Mouse (Mus musculus) urinary bladder, postnatal 4 days (tissue): Measurements from ENCODE around the gene Ptges2.

Experiments
- DNase-seq, 2 experiments: peaks; one replicate each; pipeline ENCODE4 v3.0.0; 2021 to 2022; ENCODE audit warnings: low spot score in 2 of 2

The Ptges2 gene

DNA sequence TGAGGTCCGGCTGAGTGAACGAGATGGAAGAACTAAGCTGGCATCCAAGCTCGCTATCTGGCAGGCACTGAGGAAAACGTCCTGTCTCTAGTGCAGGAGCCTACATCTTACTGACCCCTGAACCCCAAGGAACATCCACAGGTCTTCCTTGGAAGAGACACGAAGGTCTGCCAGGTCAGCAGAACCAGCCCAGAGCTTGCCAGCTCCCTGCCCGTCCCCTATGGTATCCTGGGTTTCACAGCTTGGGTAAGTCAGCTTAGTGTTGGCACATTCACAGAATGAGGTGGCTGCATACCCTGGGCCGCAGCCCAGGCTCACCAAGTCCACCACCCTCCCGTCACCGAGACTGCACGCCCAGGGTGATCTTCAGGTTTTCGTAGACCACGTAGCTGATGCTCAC, 20.1 kb downstream of the Ptges2 start:
- DNase-seq, result no peak

- DNase-seq, result no peak
Measured at GRCm38 (mm10) chr2:32416556-32416955, 20.9 kb downstream of the Ptges2 start.

- DNase-seq, result no peak
Measured at GRCm38 (mm10) chr2:32417486-32417885, 21.8 kb downstream of the Ptges2 start.

GRCm38 (mm10) chr2:32418430-32419151, 22.9 kb downstream of the Ptges2 start:
- DNase-seq, result no peak

- no peak for DNase-seq
Measured at GRCm38 (mm10) chr2:32419359-32419758, 23.7 kb downstream of the Ptges2 start.

DNA sequence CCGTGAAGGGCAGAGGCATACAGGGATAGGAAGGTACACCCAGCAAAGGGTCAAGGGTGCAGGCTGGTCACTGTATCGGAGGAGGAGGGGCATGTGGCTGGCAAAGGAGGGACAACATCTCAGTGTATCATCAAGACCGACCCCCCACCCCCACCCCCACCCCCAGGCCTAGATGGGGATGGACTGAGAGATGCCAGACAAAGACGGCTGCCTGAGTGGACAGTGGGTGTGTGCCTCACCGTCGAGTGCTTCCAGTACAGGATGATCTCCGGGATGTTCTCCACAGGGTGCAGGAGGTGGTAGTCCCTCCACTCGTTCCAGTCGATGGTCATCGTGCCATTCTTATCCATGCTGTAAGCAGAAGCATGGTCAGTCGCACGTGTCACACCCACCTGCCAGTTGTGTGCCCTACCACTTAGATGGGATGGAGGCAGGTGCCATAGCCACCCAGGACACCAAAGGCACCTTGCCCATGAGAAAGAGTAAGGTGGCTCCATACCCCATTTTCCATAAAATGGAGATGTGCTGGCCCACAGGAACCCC, 24.4 kb downstream of the Ptges2 start:
- DNase-seq, result no peak

GRCm38 (mm10) chr2:32420647-32421046, 25.0 kb downstream of the Ptges2 start:
- no peak for DNase-seq

GRCm38 (mm10) chr2:32421851-32422251, 26.2 kb downstream of the Ptges2 start:
- no peak for DNase-seq

DNA sequence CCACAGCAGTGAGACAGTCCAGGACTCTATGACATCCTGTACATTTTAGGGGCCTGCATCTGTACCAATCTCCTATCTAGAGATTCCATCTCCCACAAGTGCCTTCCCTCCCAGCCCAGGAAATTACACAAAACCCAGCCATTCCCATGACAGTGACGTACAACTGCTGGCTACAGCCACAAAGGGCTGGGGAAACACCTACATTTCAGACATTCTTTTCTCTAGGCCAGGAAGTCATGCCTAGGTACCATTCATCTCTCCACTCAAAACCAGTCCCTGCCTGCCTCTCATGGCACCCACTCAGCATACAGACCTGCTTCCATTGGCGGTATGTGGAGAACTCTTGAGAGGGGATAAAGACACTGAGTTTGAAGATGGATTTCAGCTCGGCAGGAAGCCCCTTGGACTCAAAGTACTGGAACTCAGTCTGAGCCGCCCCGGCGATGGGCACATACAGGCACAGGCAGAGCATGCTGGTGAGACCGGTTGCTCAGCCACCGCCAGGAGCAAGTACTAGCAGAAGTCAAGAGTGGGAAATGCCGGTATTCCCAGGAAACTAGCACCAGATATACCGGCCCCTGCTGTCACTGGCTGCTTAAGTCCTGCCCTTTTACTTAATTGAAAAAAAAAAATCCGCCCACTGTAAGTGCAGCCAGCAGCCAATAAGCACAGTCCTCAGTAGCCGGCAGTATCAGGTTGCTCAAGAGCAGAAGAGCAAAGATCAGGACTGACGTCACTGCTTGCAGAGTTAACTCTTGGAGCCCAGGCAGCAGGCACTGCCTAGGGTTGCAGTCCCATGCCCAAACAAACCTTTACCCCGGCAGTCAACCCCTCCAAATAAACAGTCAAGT, 28.0 kb downstream of the Ptges2 start:
- peak; percentile 65 to 69 for DNase-seq

GRCm38 (mm10) chr2:32424796-32425195, 29.1 kb downstream of the Ptges2 start:
- no peak for DNase-seq

DNA sequence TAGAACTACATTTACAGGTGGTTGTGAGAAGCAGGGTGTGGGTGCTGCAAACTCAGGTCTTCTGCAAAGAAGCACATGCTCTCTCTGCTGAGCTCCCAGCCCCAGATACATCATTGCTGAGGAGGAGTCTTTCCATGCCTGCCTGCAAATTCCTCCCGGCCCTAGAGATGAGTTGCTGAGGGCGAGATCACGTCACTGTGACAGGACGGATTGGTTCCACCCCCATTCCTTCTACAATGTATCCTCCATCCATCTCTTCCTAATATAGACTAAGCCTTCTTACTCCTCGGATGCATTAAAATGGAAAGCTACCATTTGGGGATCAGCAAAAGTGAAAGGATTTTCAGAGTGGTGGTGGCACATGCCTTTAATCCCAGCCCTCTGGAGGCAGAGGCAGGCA, 29.9 kb downstream of the Ptges2 start:
- DNase-seq, result no peak

DNA sequence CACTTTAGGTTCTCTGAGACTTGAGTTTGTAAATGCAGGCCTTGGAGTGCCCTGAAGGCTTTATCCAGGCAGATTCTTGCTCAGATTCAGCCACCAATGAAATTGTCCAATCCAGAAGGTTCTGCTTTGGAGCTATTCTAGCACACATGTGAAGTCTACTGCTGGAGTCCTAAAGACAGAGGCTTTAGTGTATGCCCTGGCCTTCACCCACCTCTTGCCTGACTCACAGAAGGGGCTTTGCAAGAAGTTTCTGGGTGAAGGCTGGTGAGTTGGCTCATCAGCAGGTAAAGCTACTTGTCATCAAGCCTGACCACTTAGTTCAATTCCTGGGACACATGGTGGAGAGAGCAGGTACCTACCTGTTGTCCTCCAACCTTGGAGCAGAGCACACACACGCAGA, 30.4 kb downstream of the Ptges2 start:
- DNase-seq, result no peak

DNA sequence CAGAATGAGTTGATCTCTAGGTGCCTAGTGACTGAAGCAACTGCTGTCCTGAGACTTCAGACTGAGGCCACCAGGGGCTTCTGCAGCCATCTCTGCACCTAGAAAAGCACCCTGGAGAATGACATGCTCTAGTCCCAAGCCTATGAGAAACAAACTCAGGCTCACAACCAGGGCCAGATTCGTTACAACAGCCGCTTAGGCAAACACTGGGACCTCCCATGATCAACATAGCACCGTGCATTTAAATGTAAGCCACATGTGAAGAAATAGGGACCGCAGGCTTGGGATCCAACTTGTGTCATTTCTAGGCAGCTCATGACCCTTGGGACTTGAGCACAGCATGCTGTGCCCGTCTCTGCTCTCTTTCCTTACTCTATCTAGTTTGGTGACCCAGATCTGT, 32.0 kb downstream of the Ptges2 start:
- DNase-seq, result no peak

GRCm38 (mm10) chr2:32428262-32428722, 32.6 kb downstream of the Ptges2 start:
- DNase-seq, result no peak

- no peak for DNase-seq
Measured at GRCm38 (mm10) chr2:32429215-32429891, 33.7 kb downstream of the Ptges2 start.

DNA sequence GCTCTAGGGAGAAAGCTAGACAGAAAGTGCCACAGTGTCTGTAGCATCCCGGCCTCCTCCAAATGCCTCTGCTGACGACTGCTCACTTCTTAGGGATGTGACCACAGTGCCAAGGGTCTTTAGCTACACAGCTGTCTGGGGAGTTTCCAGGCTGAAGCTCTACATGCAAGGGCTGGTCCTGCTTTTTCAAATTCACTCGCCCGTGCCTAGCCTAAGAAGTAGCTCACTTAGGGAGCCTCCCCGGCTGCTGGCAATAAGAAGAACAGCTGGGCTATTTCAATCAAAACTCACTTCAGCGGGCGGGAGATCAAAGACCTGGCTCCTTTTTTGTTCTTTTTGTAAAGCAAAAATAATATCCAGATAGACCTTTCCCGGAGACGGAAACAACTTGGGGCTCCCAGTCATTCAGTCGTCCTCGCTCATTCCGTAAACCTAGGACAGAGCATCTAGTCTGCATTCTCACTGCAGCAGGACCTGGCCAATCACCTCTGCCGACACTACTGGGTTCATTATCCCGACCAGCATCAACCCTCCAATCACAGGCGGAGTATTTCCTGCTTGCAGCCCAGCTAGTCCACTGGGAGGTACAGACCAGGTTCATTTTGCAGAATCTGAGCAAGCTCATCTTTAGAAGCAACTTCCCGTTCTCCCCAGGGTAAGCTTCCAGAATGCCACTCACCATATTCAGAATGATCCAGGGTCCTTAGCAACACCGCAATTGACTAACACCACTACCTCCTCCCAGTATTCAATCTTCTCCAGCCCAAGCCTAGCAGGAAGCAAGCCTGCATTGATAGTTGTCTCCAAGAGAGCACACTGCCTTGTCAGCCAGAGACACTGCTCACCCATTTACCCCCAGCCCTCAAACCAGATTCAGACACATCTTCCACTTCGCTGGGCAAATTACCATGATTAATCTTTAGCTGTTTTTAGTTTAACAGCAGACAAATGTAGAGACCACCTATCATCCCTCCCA, 35.3 kb downstream of the Ptges2 start:
- peak; percentile 68 to 71 for DNase-seq

DNA sequence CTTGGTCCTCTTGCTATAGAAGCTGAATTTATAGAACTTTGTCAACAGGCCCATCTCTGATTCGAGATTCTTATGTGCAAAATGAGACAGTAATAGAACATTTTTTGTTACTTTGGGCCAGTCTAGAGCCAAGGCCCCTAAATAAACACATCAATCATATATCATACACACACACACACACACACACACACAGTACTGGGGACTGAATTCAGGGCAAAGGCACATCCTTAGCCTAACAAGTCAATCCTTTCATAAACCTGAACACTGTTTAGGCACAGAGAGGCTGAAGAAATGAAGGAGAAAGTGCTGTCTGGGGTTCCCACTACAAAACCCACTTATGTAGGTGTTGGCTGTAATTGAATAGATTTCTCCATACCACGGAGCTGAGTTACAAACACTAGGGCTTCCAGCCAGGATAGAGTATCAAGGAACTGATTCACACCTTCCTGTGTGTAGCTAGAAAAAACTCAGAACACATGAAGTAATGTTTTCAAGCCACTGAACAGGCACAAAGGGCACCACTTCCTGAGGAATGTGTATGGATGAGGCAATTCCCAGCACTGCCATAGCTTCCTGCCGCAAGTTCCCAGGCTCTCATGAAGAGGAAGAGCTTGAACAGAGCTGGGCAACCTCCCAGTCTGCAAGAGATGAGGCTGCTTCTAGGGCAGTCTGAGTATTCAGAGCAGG, 41.1 kb downstream of the Ptges2 start:
- no peak for DNase-seq

GRCm38 (mm10) chr2:32437612-32438166, 42.0 kb downstream of the Ptges2 start:
- no peak for DNase-seq

DNA sequence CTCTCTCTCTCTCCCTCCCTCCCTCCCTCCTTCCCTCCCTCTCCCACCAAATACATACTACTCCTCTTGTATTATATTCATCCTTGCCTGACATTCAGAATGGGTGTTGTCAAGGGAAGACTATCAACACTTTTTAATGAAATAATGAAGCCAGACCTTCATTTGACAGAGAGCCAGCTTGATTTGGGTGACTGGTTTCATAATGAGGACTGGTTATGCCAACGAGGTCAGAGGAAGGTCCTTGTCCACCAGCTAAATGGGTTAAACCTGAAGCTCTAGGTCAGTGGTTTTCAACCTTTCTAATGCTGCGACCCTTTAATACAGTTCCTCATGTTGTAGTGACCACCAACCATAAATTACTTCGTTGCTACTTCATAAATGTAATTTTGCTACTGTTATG, 43.0 kb downstream of the Ptges2 start:
- no peak for DNase-seq

DNA sequence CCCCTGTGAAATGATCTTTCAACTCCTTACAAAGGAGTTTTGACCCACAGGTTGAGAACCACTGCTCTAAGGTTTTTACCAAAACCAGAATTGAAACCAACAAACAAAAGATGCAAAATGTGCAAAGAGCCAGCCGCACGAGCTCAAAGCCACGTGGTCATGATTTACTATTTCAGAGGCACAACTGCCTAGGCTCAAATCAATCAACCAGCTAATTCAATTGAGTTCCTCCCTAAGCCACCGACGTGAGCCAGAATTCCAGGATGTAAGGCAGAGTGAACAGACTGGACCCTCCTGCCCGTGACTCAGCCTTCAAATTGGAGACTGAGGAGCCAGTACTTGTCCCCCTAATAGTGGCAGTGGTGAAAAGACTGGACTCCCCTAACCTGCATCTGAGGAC, 43.5 kb downstream of the Ptges2 start:
- no peak for DNase-seq
